Mouse (Mus musculus): ENCODE measurements around the gene Glipr1. TPM values are rescaled to one million over a fixed set of nuclear protein-coding genes. Genes with fewer than 3 reads are reported as not detected.

The Glipr1 gene
- polyA plus RNA-seq, 1 experiment from 2014 or later: 7.8 TPM

Other genes with a start within 250 kb of the Glipr1 start
- gene Krr1, start 30.0 kb downstream of the Glipr1 start, polyA plus RNA-seq (2014; fragmentation: Nextera tagmentation; extraction: Ambion mirVana): 56.5 and 57.6 TPM in 2 replicates
- not detected in 2 replicates for gene Glipr1l1, start 57.6 kb upstream of the Glipr1 start, polyA plus RNA-seq (2014; fragmentation: Nextera tagmentation; extraction: Ambion mirVana)
- not detected in 2 replicates for gene Glipr1l2, start 80.7 kb upstream of the Glipr1 start, polyA plus RNA-seq (2014; fragmentation: Nextera tagmentation; extraction: Ambion mirVana)
- gene Glipr1l3, start 157.7 kb upstream of the Glipr1 start, polyA plus RNA-seq (2014; fragmentation: Nextera tagmentation; extraction: Ambion mirVana): not detected in 2 replicates
- not detected in 2 replicates for gene Caps2, start 161.0 kb upstream of the Glipr1 start, polyA plus RNA-seq (2014; fragmentation: Nextera tagmentation; extraction: Ambion mirVana)

Data from liver, embryonic 11.5 days (tissue).